Mouse (Mus musculus) adrenal gland, adult 8-10 months (tissue): ENCODE measurements around the gene Tspo. TPM values are rescaled to one million over a fixed set of nuclear protein-coding genes. Genes with fewer than 3 reads are reported as not detected.

Experiments
- DNase-seq: peaks from one replicate; pipeline ENCODE4 v3.0.0; 2022
- total RNA-seq, 4 experiments: library from RNA; stranded (reverse); gene quantifications; 2 replicates each; pipeline ENCODE4 v1.2.4; 2022

The Tspo gene
- total RNA-seq, 4 experiments from 2014 or later: 480 to 546 (median 516) TPM

- no peak for DNase-seq
Measured at GRCm38 (mm10) chr15:83546029-83546428, 17.4 kb upstream of the Tspo start.

- DNase-seq: no peak
Measured at GRCm38 (mm10) chr15:83547144-83547543, 16.2 kb upstream of the Tspo start.

- no peak for DNase-seq
Measured at GRCm38 (mm10) chr15:83550137-83550536, 13.3 kb upstream of the Tspo start.

- DNase-seq: no peak
Measured at GRCm38 (mm10) chr15:83553831-83554230, 9.6 kb upstream of the Tspo start.

GRCm38 (mm10) chr15:83555161-83555974, 8.0 kb upstream of the Tspo start:
- peak; percentile 79 for DNase-seq

- no peak for DNase-seq
Measured at GRCm38 (mm10) chr15:83560941-83561477, 2.4 kb upstream of the Tspo start.

GRCm38 (mm10) chr15:83562626-83563270, 644 bp upstream of the Tspo start:
- peak; percentile 88 for DNase-seq

GRCm38 (mm10) chr15:83563857-83564651, 662 bp downstream of the Tspo start:
- peak; percentile 67 for DNase-seq

GRCm38 (mm10) chr15:83565434-83565833, 2.0 kb downstream of the Tspo start:
- peak; percentile 88 for DNase-seq

GRCm38 (mm10) chr15:83566006-83566405, 2.6 kb downstream of the Tspo start:
- DNase-seq: no peak

- DNase-seq: no peak
Measured at GRCm38 (mm10) chr15:83567728-83568127, 4.3 kb downstream of the Tspo start.

- peak; percentile 31 for DNase-seq
Measured at GRCm38 (mm10) chr15:83568544-83568943, 5.2 kb downstream of the Tspo start.

GRCm38 (mm10) chr15:83569682-83570081, 6.3 kb downstream of the Tspo start:
- DNase-seq: no peak

- no peak for DNase-seq
Measured at GRCm38 (mm10) chr15:83570641-83571040, 7.2 kb downstream of the Tspo start.

- DNase-seq: peak; percentile 57
Measured at GRCm38 (mm10) chr15:83571636-83572035, 8.2 kb downstream of the Tspo start.

GRCm38 (mm10) chr15:83572132-83572531, 8.7 kb downstream of the Tspo start:
- DNase-seq: no peak

GRCm38 (mm10) chr15:83573606-83574005, 10.2 kb downstream of the Tspo start:
- DNase-seq: no peak

GRCm38 (mm10) chr15:83574731-83575351, 11.4 kb downstream of the Tspo start:
- DNase-seq: peak; percentile 71

GRCm38 (mm10) chr15:83575543-83575942, 12.2 kb downstream of the Tspo start:
- DNase-seq: no peak

GRCm38 (mm10) chr15:83576651-83577050, 13.3 kb downstream of the Tspo start:
- DNase-seq: no peak

- no peak for DNase-seq
Measured at GRCm38 (mm10) chr15:83582931-83583330, 19.5 kb downstream of the Tspo start.
